Mouse (Mus musculus): ENCODE measurements at regions not wholly inside any gene's neighbourhood (a gene's known extent, or its start where the extent isn't known, plus 50 kb on each side); places are given as distances from the start of the nearest gene placed in this dataset.

- 82% methylated on average over 5 of the region's 5 CpGs for WGBS
- TF ChIP-seq CTCF (IDR thresholded peaks at IDR 0.05; ENCODE audit: low read depth, low read length) (no peak), POLR2A (IDR thresholded peaks at IDR 0.05; ENCODE audit: extremely low read depth, insufficient read depth, low read length) (no peak)
- Histone ChIP-seq H3K4me3 (ENCODE audit: insufficient read depth, low read depth, low read length) (no peak overlapping the region), H3K27me3 (ENCODE audit: control insufficient read depth, insufficient read depth, low read length) (no peaks in the 10 kb centered on the region), H3K4me1 (ENCODE audit: control insufficient read depth, insufficient read depth, low read length) (no peaks in the 10 kb centered on the region), H3K9ac (ENCODE audit: low read depth, low read length) (no peak overlapping the region), H3K36me3 (ENCODE audit: control insufficient read depth, insufficient read depth, low read length) (no peaks in the 10 kb centered on the region), H3K27ac (replicated peaks; ENCODE audit: insufficient read depth, low read depth, low read length) (no peak overlapping the region), H3K79me2 (ENCODE audit: control insufficient read depth, insufficient read depth, low read length) (no peaks in the 10 kb centered on the region)
- DNase-seq (ENCODE audit: extremely low read depth, low read depth, low spot score), result no peak
These were observed 127.5 kb upstream of the Rnf219 start for GRCm38 (mm10) chr14:104649980-104650379.

- H3K4me1 ChIP-seq (ENCODE audit: control insufficient read depth, insufficient read depth, low read length), result no peaks in the 10 kb centered on the region
- no peaks in the 10 kb centered on the region for H3K27me3 ChIP-seq (ENCODE audit: control insufficient read depth, insufficient read depth, low read length)
- TF ChIP-seq CTCF (IDR thresholded peaks at IDR 0.05; ENCODE audit: low read depth, low read length) (no peak), POLR2A (IDR thresholded peaks at IDR 0.05; ENCODE audit: extremely low read depth, insufficient read depth, low read length) (no peak)
- WGBS, result 82% methylated on average over 4 of the region's 4 CpGs
- no peak for DNase-seq (ENCODE audit: extremely low read depth, low read depth, low spot score)
- no peak overlapping the region for H3K4me3 ChIP-seq (ENCODE audit: insufficient read depth, low read depth, low read length)
- no peak overlapping the region for H3K9ac ChIP-seq (ENCODE audit: low read depth, low read length)
- no peaks in the 10 kb centered on the region for H3K79me2 ChIP-seq (ENCODE audit: control insufficient read depth, insufficient read depth, low read length)
- no peaks in the 10 kb centered on the region for H3K36me3 ChIP-seq (ENCODE audit: control insufficient read depth, insufficient read depth, low read length)
- no peak overlapping the region for H3K27ac ChIP-seq (replicated peaks; ENCODE audit: insufficient read depth, low read depth, low read length)
These were observed 122.2 kb upstream of the Rnf219 start for GRCm38 (mm10) chr14:104644626-104645025.

- WGBS, result 54% methylated on average over 6 of the region's 6 CpGs
These were observed 120.3 kb upstream of the Rnf219 start for GRCm38 (mm10) chr14:104642783-104643182.

GRCm38 (mm10) chr14:104639300-104639699 lies 116.9 kb upstream of the Rnf219 start:
- TF ChIP-seq CTCF (IDR thresholded peaks at IDR 0.05; ENCODE audit: low read depth, low read length), result no peak
- Histone ChIP-seq H3K4me1 (ENCODE audit: control insufficient read depth, insufficient read depth, low read length) (no peaks in the 10 kb centered on the region), H3K27me3 (ENCODE audit: control insufficient read depth, insufficient read depth, low read length) (no peaks in the 10 kb centered on the region), H3K27ac (replicated peaks; ENCODE audit: insufficient read depth, low read depth, low read length) (no peak overlapping the region), H3K79me2 (ENCODE audit: control insufficient read depth, insufficient read depth, low read length) (no peaks in the 10 kb centered on the region), H3K9ac (ENCODE audit: low read depth, low read length) (no peak overlapping the region), H3K36me3 (ENCODE audit: control insufficient read depth, insufficient read depth, low read length) (no peaks in the 10 kb centered on the region), H3K4me3 (ENCODE audit: insufficient read depth, low read depth, low read length) (no peak overlapping the region)
- no peak for DNase-seq (ENCODE audit: extremely low read depth, low read depth, low spot score)
- WGBS, result 86% methylated on average over 7 of the region's 7 CpGs

More at GRCm38 (mm10) chr14:104642783-104643182, 120.3 kb upstream of the Rnf219 start:
- Histone ChIP-seq H3K79me2 (ENCODE audit: control insufficient read depth, insufficient read depth, low read length) (no peaks in the 10 kb centered on the region), H3K4me3 (ENCODE audit: insufficient read depth, low read depth, low read length) (no peak overlapping the region), H3K36me3 (ENCODE audit: control insufficient read depth, insufficient read depth, low read length) (no peaks in the 10 kb centered on the region), H3K9ac (ENCODE audit: low read depth, low read length) (no peak overlapping the region), H3K27ac (replicated peaks; ENCODE audit: insufficient read depth, low read depth, low read length) (no peak overlapping the region), H3K4me1 (ENCODE audit: control insufficient read depth, insufficient read depth, low read length) (no peaks in the 10 kb centered on the region), H3K27me3 (ENCODE audit: control insufficient read depth, insufficient read depth, low read length) (no peaks in the 10 kb centered on the region)
- no peak for TF ChIP-seq POLR2A (IDR thresholded peaks at IDR 0.05; ENCODE audit: extremely low read depth, insufficient read depth, low read length)
- no peak for TF ChIP-seq CTCF (IDR thresholded peaks at IDR 0.05; ENCODE audit: low read depth, low read length)
- DNase-seq (ENCODE audit: extremely low read depth, low read depth, low spot score), result no peak

GRCm38 (mm10) chr14:104611467-104611866 lies 89.0 kb upstream of the Rnf219 start:
- Histone ChIP-seq H3K9ac (ENCODE audit: low read depth, low read length) (no peak overlapping the region), H3K4me3 (ENCODE audit: insufficient read depth, low read depth, low read length) (no peak overlapping the region), H3K27ac (replicated peaks; ENCODE audit: insufficient read depth, low read depth, low read length) (no peak overlapping the region), H3K36me3 (ENCODE audit: control insufficient read depth, insufficient read depth, low read length) (no peaks in the 10 kb centered on the region), H3K27me3 (ENCODE audit: control insufficient read depth, insufficient read depth, low read length) (no peaks in the 10 kb centered on the region), H3K79me2 (ENCODE audit: control insufficient read depth, insufficient read depth, low read length) (no peaks in the 10 kb centered on the region), H3K4me1 (ENCODE audit: control insufficient read depth, insufficient read depth, low read length) (no peaks in the 10 kb centered on the region)
- no peak for DNase-seq (ENCODE audit: extremely low read depth, low read depth, low spot score)
- WGBS, result 63% methylated on average over 3 of the region's 3 CpGs
- TF ChIP-seq POLR2A (IDR thresholded peaks at IDR 0.05; ENCODE audit: extremely low read depth, insufficient read depth, low read length) (no peak), CTCF (IDR thresholded peaks at IDR 0.05; ENCODE audit: low read depth, low read length) (no peak)

GRCm38 (mm10) chr14:104610378-104610777 lies 87.9 kb upstream of the Rnf219 start:
- H3K36me3 ChIP-seq (ENCODE audit: control insufficient read depth, insufficient read depth, low read length), result no peaks in the 10 kb centered on the region
- H3K27me3 ChIP-seq (ENCODE audit: control insufficient read depth, insufficient read depth, low read length), result no peaks in the 10 kb centered on the region
- no peak overlapping the region for H3K9ac ChIP-seq (ENCODE audit: low read depth, low read length)
- 65% methylated on average over 4 of the region's 4 CpGs for WGBS
- TF ChIP-seq POLR2A (IDR thresholded peaks at IDR 0.05; ENCODE audit: extremely low read depth, insufficient read depth, low read length), result no peak
- TF ChIP-seq CTCF (IDR thresholded peaks at IDR 0.05; ENCODE audit: low read depth, low read length), result no peak
- H3K4me3 ChIP-seq (ENCODE audit: insufficient read depth, low read depth, low read length), result no peak overlapping the region
- no peaks in the 10 kb centered on the region for H3K79me2 ChIP-seq (ENCODE audit: control insufficient read depth, insufficient read depth, low read length)
- H3K27ac ChIP-seq (replicated peaks; ENCODE audit: insufficient read depth, low read depth, low read length), result no peak overlapping the region
- H3K4me1 ChIP-seq (ENCODE audit: control insufficient read depth, insufficient read depth, low read length), result no peaks in the 10 kb centered on the region
- DNase-seq (ENCODE audit: extremely low read depth, low read depth, low spot score), result no peak
